Mouse (Mus musculus): ENCODE data around the gene Faxc. TPM values are rescaled to one million over a fixed set of nuclear protein-coding genes. Genes with fewer than 3 reads are reported as not detected.

Gene Faxc
- total RNA-seq, 2 experiments from 2014 or later: not detected

GRCm38 (mm10) chr4:22017656-22018379 is 86.7 kb downstream of the Faxc start:
- no peak for ATAC-seq (replicated peaks; ENCODE audit: low FRiP score, poor library complexity, severe bottlenecking)

GRCm38 (mm10) chr4:22018414-22018813 is 87.3 kb downstream of the Faxc start:
- ATAC-seq (replicated peaks; ENCODE audit: low FRiP score, poor library complexity, severe bottlenecking): no peak

GRCm38 (mm10) chr4:22029951-22030350 is 98.8 kb downstream of the Faxc start:
- ATAC-seq (replicated peaks; ENCODE audit: low FRiP score, poor library complexity, severe bottlenecking): no peak

Other genes with a start within 250 kb of the Faxc start
- gene Prdm13, start 245.4 kb upstream of the Faxc start, total RNA-seq (2015; ENCODE audit: low replicate concordance): not detected in 2 replicates
- gene Prdm13, start 245.4 kb upstream of the Faxc start, total RNA-seq (2017; ENCODE audit: low replicate concordance): not detected in 2 replicates
- 24.5 and 28.5 TPM in 2 replicates for gene Ccnc, start 203.6 kb upstream of the Faxc start, total RNA-seq (2015; ENCODE audit: low replicate concordance)
- gene Ccnc, start 203.6 kb upstream of the Faxc start, total RNA-seq (2017; ENCODE audit: low replicate concordance): 19.3 and 23.9 TPM in 2 replicates
- 56.6 and 69.2 TPM in 2 replicates for gene Usp45, start 164.2 kb upstream of the Faxc start, total RNA-seq (2015; ENCODE audit: low replicate concordance)
- gene Usp45, start 164.2 kb upstream of the Faxc start, total RNA-seq (2017; ENCODE audit: low replicate concordance): 40.2 and 46.3 TPM in 2 replicates
- 5.4 and 10.9 TPM in 2 replicates for gene Tstd3, start 164.1 kb upstream of the Faxc start, total RNA-seq (2015; ENCODE audit: low replicate concordance)
- 1.5 and 8.5 TPM in 2 replicates for gene Tstd3, start 164.1 kb upstream of the Faxc start, total RNA-seq (2017; ENCODE audit: low replicate concordance)
- gene Pnisr, start 83.7 kb upstream of the Faxc start, total RNA-seq (2015; ENCODE audit: low replicate concordance): 314 and 393 TPM in 2 replicates
- gene Pnisr, start 83.7 kb upstream of the Faxc start, total RNA-seq (2017; ENCODE audit: low replicate concordance): 251 and 277 TPM in 2 replicates
- 7.1 TPM in 1 of 2 replicates, not detected in the other for gene Coq3, start 51.7 kb upstream of the Faxc start, total RNA-seq (2015; ENCODE audit: low replicate concordance)
- gene Coq3, start 51.7 kb upstream of the Faxc start, total RNA-seq (2017; ENCODE audit: low replicate concordance): 2.7 TPM in 1 of 2 replicates, not detected in the other

All from erythroid progenitor cell, adult 5-6 weeks (primary cell).